Mouse (Mus musculus) heart, postnatal 0 days (tissue): Measurements from ENCODE around the gene Pglyrp3. TPM values are rescaled to one million over a fixed set of nuclear protein-coding genes. Genes with fewer than 3 reads are reported as not detected.
"Not testable (repeated sequence)": the region's sequence is repeated elsewhere in the genome, so short reads cannot be mapped to it uniquely, and the experiment has no call there.

Experiments
- ATAC-seq: fragments of 200-750 bp; cut with Nextera tagmentation; 2 replicates; pipeline ENCODE4 v1.8.0; 2017; ENCODE audit warnings: low read depth, moderate number of reproducible peaks, moderate library complexity; ENCODE audit not compliant: insufficient read depth
- DNase-seq: peaks from one replicate; pipeline ENCODE4 v3.0.0-alpha.2; 2016; ENCODE audit warnings: low spot score
- H3K27ac ChIP-seq: fragments of 300-500 bp; sonication (generic); 2 replicates; pipeline ENCODE4 v1.5.1; 2014; ENCODE audit warnings: low read depth, mild to moderate bottlenecking
- H3K27me3 ChIP-seq: fragments of 300-500 bp; sonication (generic); 2 replicates; pipeline ENCODE4 v1.6.1; 2014; ENCODE audit warnings: low read length, mixed read lengths; ENCODE audit not compliant: control insufficient read depth, insufficient read depth
- H3K36me3 ChIP-seq: fragments of 300-500 bp; sonication (generic); replicated peaks from 2 replicates; pipeline ENCODE4 v1.6.1; 2014; ENCODE audit warnings: low read length, mixed read lengths; ENCODE audit not compliant: control insufficient read depth, insufficient read depth
- H3K4me1 ChIP-seq: fragments of 300-500 bp; sonication (generic); 2 replicates; pipeline ENCODE4 v1.6.1; 2014; ENCODE audit warnings: antibody characterized with exemption; ENCODE audit not compliant: control insufficient read depth, insufficient read depth
- H3K4me2 ChIP-seq: fragments of 300-500 bp; sonication (generic); 2 replicates; pipeline ENCODE4 v1.6.1; 2014; ENCODE audit warnings: low read depth, mild to moderate bottlenecking, low read length, moderate library complexity
- H3K4me3 ChIP-seq: fragments of 300-500 bp; sonication (generic); 2 replicates; pipeline ENCODE4 v1.5.1; 2014; ENCODE audit warnings: low read depth, low read length
- H3K9ac ChIP-seq: fragments of 300-500 bp; sonication (generic); replicated peaks from 2 replicates; pipeline ENCODE4 v1.6.1; 2014; ENCODE audit warnings: low read depth, low read length, mixed read lengths
- H3K9me3 ChIP-seq: fragments of 300-500 bp; sonication (generic); replicated peaks from 2 replicates; pipeline ENCODE4 v1.6.1; 2016; ENCODE audit warnings: low read length; ENCODE audit not compliant: control insufficient read depth
- CTCF ChIP-seq: IDR thresholded peaks from 2 replicates; pipeline ENCODE4 v1.5.1; 2016; ENCODE audit warnings: antibody characterized with exemption, control low read depth, low read depth
- EP300 ChIP-seq: IDR thresholded peaks from 2 replicates; pipeline ENCODE4 v1.6.1; 2016; ENCODE audit warnings: antibody characterized with exemption, low read depth
- WGBS: fragments of 180-500 bp; shearing (Covaris S2); extraction: QIAGEN DNeasy Blood & Tissue Kit; methylation state at CpG from one replicate; pipeline ENCODE4 v1.1.7; 2014; 5-methylcytosine and 5-hydroxymethylcytosine counted together
- polyA plus RNA-seq: library from polyadenylated mRNA; unstranded; fragments of >200 nt; fragmentation: Nextera tagmentation; extraction: Ambion mirVana; gene quantifications from 2 replicates; pipeline ENCODE4 v1.2.1, GENCODE M21; 2015
- total RNA-seq: library from RNA; depleted of rRNA; stranded (reverse); fragments of >200 nt; gene quantifications from 2 replicates; pipeline ENCODE4 v1.2.3, GENCODE M21; 2014; ENCODE audit warnings: low replicate concordance; rRNA removed

Pglyrp3 gene
- not detected in 2 replicates for total RNA-seq
- not detected in 2 replicates for polyA plus RNA-seq

DNA sequence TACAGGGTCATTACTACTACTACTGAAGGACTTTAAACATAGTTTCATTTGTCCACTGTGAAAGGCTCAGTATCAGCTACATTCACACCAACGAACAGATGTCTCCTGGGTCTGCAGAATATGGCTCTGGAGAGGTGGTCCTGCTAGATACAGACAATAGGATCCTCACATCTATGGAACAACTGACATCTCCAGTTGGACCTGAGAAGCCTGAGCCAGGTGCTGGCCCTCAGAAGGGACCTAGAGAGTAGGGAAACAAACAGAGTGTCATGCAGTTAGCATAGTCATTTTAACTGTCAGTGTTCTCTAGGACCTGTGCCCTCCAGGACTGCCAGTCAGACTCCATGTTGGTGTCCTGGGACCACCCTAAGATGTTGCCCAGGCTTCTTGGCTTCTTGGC is at the start of gene Pglyrp3:
Gene Pglyrp3, plus strand, starts transcription at position 301 of the 400 bp plus-strand sequence.
- no peak within 1 kb of the TSS for H3K27ac ChIP-seq
- DNase-seq: no peak
- H3K27me3 ChIP-seq: no peaks in the 10 kb centered on the region
- no peak within 1 kb of the TSS for H3K4me3 ChIP-seq
- H3K36me3 ChIP-seq: no peaks in the 10 kb centered on the region
- WGBS: 63% methylated on average over 1 of the region's 1 CpGs
- TF ChIP-seq CTCF (no peak), EP300 (no peak)
- no peak for ATAC-seq
- no peaks in the 10 kb centered on the region for H3K4me1 ChIP-seq
- H3K9me3 ChIP-seq: no peaks in the 10 kb centered on the region
- no peak within 1 kb of the TSS for H3K4me2 ChIP-seq
- H3K9ac ChIP-seq: no peak within 1 kb of the TSS

DNA sequence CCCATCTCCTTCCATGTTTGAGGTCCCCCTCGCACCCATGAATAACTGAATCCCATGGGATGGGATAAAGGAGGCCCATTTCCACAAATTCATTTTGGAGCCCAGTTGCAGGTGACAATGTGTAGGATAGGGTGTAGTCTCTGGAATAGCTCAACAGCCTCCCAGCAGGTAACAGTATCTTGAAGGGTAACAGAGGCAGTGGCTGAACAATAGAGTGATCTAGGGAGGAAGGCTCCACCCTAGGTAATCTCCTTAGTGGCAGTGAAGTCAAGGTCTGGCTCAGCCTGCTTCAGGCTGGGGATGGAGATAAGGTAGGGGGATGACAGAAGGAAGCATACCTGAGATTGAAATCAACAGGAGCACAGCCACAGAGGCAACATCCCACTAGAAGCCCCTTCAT is 3.4 kb upstream of the Pglyrp3 start:
- no peaks in the 10 kb centered on the region for H3K9me3 ChIP-seq
- no peaks in the 10 kb centered on the region for H3K4me1 ChIP-seq
- no peak for TF ChIP-seq CTCF
- TF ChIP-seq EP300: no peak
- no peak overlapping the region for H3K4me2 ChIP-seq
- DNase-seq (no peak), ATAC-seq (no peak)
- WGBS: 76% methylated on average over 1 of the region's 1 CpGs
- H3K9ac ChIP-seq: no peak overlapping the region
- H3K36me3 ChIP-seq: no peaks in the 10 kb centered on the region
- no peaks in the 10 kb centered on the region for H3K27me3 ChIP-seq
- H3K4me3 ChIP-seq: no peak overlapping the region
- H3K27ac ChIP-seq: no peak overlapping the region

DNA sequence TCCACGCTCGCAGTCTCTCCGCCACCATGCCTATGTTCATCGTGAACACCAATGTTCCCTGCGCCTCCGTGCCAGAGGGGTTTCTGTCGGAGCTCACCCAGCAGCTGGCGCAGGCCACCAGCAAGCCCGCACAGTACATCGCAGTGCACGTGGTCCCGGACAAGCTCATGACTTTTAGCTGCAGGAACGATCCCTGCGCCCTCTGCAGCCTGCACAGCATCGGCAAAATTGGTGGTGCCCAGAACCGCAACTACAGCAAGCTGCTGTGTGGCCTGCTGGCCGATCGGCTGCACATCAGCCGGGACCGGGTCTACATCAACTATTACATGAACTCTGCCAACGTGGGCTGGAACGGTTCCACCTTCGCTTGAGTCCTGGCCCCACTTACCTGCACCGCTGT is 10.2 kb downstream of the Pglyrp3 start:
- not testable (repeated sequence) for H3K4me2 ChIP-seq

DNA sequence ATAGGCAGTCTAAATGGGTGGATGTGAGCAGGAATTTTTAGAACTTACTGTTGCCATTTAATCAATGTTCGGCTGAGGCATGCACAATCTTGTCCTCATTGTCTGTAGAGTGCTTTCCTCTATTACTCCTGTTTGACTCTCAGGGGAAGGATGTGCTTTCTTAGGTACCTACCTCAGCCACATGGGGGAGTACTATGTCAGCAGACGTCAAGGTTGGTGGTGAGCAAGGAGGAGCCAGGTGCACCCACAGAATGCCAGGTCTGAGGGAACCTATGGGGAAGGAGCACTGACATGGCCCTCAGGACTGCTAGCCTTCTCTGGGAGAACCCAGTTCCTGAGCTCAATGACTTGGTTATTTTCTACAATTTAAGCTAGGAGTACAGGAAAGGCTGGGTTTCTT is 18.8 kb downstream of the Pglyrp3 start:
- WGBS: 30% methylated on average over 2 of the region's 2 CpGs
- TF ChIP-seq CTCF (no peak), EP300 (no peak)
- Histone ChIP-seq H3K4me3 (no peak overlapping the region), H3K4me2 (no peak overlapping the region), H3K27me3 (no peaks in the 10 kb centered on the region), H3K9ac (no peak overlapping the region), H3K9me3 (no peaks in the 10 kb centered on the region), H3K27ac (no peak overlapping the region), H3K36me3 (no peaks in the 10 kb centered on the region), H3K4me1 (no peaks in the 10 kb centered on the region)
- ATAC-seq: no peak
- no peak for DNase-seq

More for the DNA sequence above, 10.2 kb downstream of the Pglyrp3 start:
- H3K9me3 ChIP-seq, ATAC-seq, H3K27ac ChIP-seq, H3K36me3 ChIP-seq, H3K9ac ChIP-seq, H3K4me1 ChIP-seq, DNase-seq, H3K4me3 ChIP-seq, H3K27me3 ChIP-seq: not testable (repeated sequence)
- WGBS: 52% methylated on average over 24 of the region's 24 CpGs

DNA sequence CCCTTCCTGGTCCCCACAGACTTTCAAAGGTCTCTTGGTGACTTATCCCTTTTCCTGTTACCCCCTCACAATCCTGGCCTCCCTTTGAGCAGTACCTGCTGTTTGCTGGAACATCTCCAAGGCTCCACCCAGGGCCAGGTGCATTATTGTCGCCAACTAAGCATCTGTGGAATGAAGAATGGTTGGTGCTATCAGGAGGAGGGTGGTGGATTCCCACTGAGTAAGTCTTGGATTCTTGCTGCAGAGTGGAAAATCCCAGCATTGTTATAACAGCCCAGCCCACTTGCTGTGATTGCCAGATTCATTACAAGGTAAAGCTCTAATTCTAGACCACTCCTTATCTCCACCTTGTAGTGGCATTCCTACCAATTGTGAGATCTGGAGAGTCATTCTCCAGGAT is 19.5 kb downstream of the Pglyrp3 start:
- no peak for DNase-seq
- no peaks in the 10 kb centered on the region for H3K9me3 ChIP-seq
- no peak overlapping the region for H3K4me2 ChIP-seq
- no peaks in the 10 kb centered on the region for H3K36me3 ChIP-seq
- WGBS: 56% methylated on average over 1 of the region's 1 CpGs
- TF ChIP-seq CTCF (no peak), EP300 (no peak)
- ATAC-seq: no peak
- H3K27ac ChIP-seq: no peak overlapping the region
- no peak overlapping the region for H3K9ac ChIP-seq
- H3K27me3 ChIP-seq: no peaks in the 10 kb centered on the region
- no peak overlapping the region for H3K4me3 ChIP-seq
- no peaks in the 10 kb centered on the region for H3K4me1 ChIP-seq

DNA sequence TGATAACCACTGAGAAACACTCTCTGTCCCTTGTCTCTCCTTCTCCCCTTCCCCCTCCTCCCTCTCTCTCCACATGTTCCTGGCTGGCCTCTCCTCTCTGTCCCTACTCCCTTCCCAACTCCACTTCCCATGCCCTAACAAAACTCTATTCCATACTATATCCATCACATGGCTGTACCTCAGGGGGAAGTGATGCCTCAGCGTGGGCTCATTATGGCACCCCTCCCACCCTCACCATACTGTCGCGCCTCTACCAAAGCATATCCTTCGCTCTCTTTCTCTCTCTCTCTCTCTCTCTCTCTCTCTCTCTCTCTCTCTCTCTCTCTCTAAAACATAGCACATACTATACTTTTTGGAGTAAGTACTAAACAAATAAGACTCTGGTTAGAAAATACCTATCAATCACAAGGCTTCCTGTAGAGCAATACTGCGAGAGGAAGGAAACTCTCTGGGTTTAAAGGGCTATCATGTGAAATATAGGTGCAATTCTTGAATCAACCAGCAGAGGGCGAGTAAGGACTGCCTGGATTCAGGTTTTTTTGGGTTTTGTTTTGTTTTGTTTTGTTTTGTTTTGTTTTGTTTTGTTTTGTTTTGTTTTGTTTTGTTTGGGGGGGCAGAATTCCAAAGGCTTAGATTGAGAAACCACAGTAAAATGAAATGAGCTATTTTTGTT is 36.1 kb downstream of the Pglyrp3 start:
- Histone ChIP-seq H3K36me3 (no peaks in the 10 kb centered on the region), H3K9me3 (no peaks in the 10 kb centered on the region), H3K4me2 (no peak overlapping the region), H3K27me3 (no peaks in the 10 kb centered on the region), H3K4me3 (no peak overlapping the region), H3K27ac (no peak overlapping the region), H3K4me1 (no peaks in the 10 kb centered on the region), H3K9ac (no peak overlapping the region)
- TF ChIP-seq EP300 (no peak), CTCF (peak; percentile 72)
- ATAC-seq: no peak
- DNase-seq: no peak
- 44% methylated on average over 6 of the region's 6 CpGs for WGBS
